Mouse (Mus musculus) hematopoietic stem cell, adult 5-6 weeks (primary cell): ENCODE results near the gene Ltbp2. TPM values are rescaled to one million over a fixed set of nuclear protein-coding genes. Genes with fewer than 3 reads are reported as not detected.
A peak's percentile ranks its signal among the peaks of the same experiment; 100 is the strongest.

Source experiments
- ATAC-seq, 2 experiments: fragments of 125-278 bp in 1 of 2; replicated peaks in 1 of 2; 2 replicates each; pipeline ENCODE4 v1.8.0; 2016 to 2017; ENCODE audit warnings: inconsistent platforms in 2 of 2, mild to moderate bottlenecking in 2 of 2, moderate number of reproducible peaks in 2 of 2, low read depth in 1 of 2, moderate TSS enrichment in 1 of 2; ENCODE audit not compliant: low FRiP score in 2 of 2, poor library complexity in 2 of 2, severe bottlenecking in 2 of 2, insufficient read depth in 1 of 2, low TSS enrichment in 1 of 2
- total RNA-seq: library from RNA; stranded (forward); fragments of 172-1452, 232-1000 nt; gene quantifications from 2 replicates; pipeline ENCODE4 v1.2.3, GENCODE M21; 2017

The Ltbp2 gene
- total RNA-seq = 0.25 TPM in 1 of 2 replicates, not detected in the other

GRCm38 (mm10) chr12:84876481-84877121, at the start of gene Ltbp2:
Gene Ltbp2, minus strand, starts transcription at chr12:84876532.
- ATAC-seq = peak; percentile 74 to 85

GRCm38 (mm10) chr12:84924324-84924723, 48.0 kb upstream of the Ltbp2 start:
- no peak for ATAC-seq

- no peak for ATAC-seq
Observed at GRCm38 (mm10) chr12:84921881-84922419, 45.6 kb upstream of the Ltbp2 start.

GRCm38 (mm10) chr12:84918809-84919208, 42.5 kb upstream of the Ltbp2 start:
- ATAC-seq = no peak

- no peak for ATAC-seq
Observed at GRCm38 (mm10) chr12:84917799-84918198, 41.5 kb upstream of the Ltbp2 start.

- no peak for ATAC-seq
Observed at GRCm38 (mm10) chr12:84914959-84915358, 38.6 kb upstream of the Ltbp2 start.

- no peak for ATAC-seq
Observed at GRCm38 (mm10) chr12:84912652-84913104, 36.3 kb upstream of the Ltbp2 start.

GRCm38 (mm10) chr12:84911640-84912039, 35.3 kb upstream of the Ltbp2 start:
- ATAC-seq = no peak

GRCm38 (mm10) chr12:84910066-84910465, 33.7 kb upstream of the Ltbp2 start:
- no peak for ATAC-seq

GRCm38 (mm10) chr12:84907627-84908480, 31.5 kb upstream of the Ltbp2 start:
- no peak for ATAC-seq

- no peak for ATAC-seq
Observed at GRCm38 (mm10) chr12:84907024-84907626, 30.8 kb upstream of the Ltbp2 start.

GRCm38 (mm10) chr12:84904399-84904798, 28.1 kb upstream of the Ltbp2 start:
- ATAC-seq = no peak

GRCm38 (mm10) chr12:84900317-84900716, 24.0 kb upstream of the Ltbp2 start:
- ATAC-seq = no peak

- ATAC-seq = no peak
Observed at GRCm38 (mm10) chr12:84897322-84897721, 21.0 kb upstream of the Ltbp2 start.

GRCm38 (mm10) chr12:84896235-84896634, 19.9 kb upstream of the Ltbp2 start:
- no peak for ATAC-seq

GRCm38 (mm10) chr12:84893648-84894628, 17.6 kb upstream of the Ltbp2 start:
- ATAC-seq = no peak

GRCm38 (mm10) chr12:84890289-84890688, 14.0 kb upstream of the Ltbp2 start:
- no peak for ATAC-seq
